Mouse (Mus musculus) spleen, postnatal 36 days (tissue): ENCODE measurements at regions not wholly inside any gene's neighbourhood (a gene's known extent, or its start where the extent isn't known, plus 50 kb on each side); places are given as distances from the start of the nearest gene placed in this dataset.

ENCODE experiments used
- DNase-seq, 2 experiments: peaks; one replicate each; pipeline ENCODE4 v3.0.0; 2022; ENCODE audit warnings: low spot score in 2 of 2, mixed read lengths in 1 of 2

DNA sequence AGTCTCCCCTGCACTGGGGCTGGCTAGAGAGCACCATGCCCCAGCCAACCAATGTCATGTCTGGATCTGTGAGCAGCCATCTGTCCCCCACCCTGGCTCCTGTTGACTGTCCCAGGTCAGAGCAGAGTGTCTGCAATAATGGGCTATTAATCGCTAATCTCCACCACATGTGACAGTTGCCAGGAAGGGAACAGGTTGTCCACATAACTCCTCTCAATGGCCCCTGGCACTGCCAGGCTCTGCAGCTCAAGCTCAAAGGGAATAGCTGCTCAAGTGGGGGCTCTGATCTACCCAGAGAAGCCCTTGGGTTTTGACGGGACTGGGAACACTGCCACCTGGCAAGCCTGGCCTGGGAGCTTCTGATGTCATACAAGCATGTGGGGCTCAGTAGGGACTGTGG is 231.4 kb downstream of the Cryba4 start:
- DNase-seq, result no peak

- no peak for DNase-seq
Measured at GRCm38 (mm10) chr5:112029955-112030354, 222.4 kb downstream of the Cryba4 start.

- no peak for DNase-seq
Measured at GRCm38 (mm10) chr5:112032036-112032435, 220.3 kb downstream of the Cryba4 start.

DNA sequence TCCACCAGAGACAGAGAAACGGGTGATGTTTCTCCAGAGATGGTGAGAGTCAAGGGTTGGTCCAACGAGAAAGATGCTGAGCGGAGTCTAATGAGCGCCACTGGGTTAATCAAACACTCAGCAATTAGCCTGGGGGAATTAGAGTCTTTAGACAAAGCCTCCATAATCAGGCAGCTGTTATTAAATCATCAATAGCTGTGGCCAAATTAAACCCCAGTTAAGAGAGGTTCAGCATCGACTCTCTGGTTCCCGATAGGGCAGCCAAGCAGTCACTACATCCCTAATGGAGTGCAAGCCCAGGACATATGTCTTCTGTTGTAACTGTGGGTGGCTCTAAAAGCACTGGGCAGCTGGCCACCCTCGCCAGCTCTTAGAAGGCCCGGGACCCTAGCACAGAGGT is 216.9 kb downstream of the Cryba4 start:
- no peak for DNase-seq

DNA sequence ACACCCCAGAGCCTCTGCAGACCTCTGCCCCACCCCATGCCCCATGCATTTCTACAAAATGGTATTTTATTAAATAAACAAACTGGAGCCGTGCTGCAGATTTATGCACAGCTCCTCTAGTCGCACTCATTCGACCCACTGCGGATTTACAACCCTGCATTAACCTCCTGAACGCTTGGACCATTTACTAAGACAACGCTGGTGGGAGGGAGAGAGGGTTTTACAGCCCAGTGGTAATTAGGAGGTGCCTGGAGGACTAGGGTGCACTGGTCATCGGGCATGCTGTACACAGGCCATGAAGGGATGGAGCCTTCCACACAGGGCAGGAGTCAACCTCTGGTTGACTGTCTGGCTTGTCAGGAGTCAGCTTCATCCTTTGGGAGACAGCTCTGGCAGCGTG is 215.2 kb downstream of the Cryba4 start:
- DNase-seq, result no peak

DNA sequence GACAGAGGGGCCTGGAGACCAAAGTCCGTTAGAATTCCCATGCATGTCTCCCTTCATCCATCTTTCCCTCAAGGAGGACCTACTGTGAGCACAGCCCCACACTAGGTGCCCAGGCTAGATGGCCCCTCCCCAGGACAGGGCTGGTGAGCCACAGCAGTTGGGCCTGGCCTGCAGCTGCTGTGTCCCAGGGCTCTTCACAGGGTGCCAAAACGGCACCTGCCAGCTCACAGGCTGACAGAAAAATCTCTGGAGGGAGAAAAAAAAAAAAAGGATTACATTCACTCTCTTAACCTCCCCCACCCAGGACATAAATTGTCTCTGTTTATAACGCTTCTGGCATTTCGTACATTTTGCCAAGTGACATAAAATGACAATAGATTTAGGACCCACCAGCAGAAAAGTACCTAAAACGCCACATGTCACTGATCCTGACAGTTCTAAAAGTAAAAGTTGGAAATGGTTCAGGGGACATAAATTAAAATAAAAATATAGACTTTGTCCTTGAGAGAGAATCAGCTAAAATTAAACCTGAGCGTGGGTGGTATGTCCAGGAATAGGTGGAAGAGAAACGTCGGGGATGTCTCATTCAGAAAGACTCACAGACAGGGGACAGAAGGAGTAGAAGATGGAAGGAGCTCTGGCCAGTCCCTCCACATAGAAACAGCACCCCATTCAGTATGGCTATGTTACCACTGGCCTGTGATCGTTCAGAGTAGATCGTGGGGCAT is 212.5 kb downstream of the Cryba4 start:
- DNase-seq, result no peak

DNA sequence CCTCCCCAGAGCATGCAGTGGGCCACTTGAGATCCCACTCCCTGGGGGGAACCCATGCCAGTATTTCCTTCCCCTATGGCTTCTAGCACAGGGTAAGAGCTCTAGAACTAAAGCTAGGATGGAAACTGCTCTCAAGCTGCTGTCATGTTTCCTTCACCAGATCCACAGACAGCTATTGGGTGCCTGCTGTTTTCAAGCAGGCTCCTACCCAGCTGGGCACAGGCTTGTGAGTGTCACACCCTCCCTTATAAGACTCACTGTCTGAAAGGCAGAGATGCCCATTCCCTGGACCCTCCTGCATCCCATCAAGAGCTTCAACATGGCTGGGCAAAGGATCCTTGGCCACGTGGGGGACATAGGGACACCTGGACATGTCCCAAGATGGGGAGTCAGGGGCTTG is 211.6 kb downstream of the Cryba4 start:
- no peak for DNase-seq

- no peak for DNase-seq
Measured at GRCm38 (mm10) chr5:112041285-112041684, 211.0 kb downstream of the Cryba4 start.

- DNase-seq, result no peak
Measured at GRCm38 (mm10) chr5:112042236-112042635, 210.1 kb downstream of the Cryba4 start.

- no peak for DNase-seq
Measured at GRCm38 (mm10) chr5:112050046-112050782, 202.1 kb downstream of the Cryba4 start.

DNA sequence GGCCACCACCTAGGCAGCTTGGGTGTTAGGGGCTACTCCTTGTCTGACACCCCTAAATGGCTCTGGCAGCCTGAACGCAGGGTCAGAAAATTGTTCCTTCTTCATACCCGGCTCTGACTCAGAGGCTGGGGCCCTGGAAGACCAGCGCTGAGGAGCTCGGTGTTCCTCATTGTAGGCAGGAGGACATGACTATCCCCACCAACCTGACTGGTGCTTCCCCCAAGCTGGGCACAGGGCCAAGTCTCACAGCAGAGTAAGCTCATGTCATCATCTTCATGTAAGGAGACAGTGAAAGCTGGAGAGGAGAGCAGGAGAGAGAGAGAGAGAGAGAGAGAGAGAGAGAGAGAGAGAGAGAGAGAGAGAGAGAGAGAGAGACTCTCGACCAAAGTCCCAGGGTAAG is 201.4 kb downstream of the Cryba4 start:
- no peak for DNase-seq

GRCm38 (mm10) chr5:112051786-112052185 is 200.5 kb downstream of the Cryba4 start:
- no peak for DNase-seq

DNA sequence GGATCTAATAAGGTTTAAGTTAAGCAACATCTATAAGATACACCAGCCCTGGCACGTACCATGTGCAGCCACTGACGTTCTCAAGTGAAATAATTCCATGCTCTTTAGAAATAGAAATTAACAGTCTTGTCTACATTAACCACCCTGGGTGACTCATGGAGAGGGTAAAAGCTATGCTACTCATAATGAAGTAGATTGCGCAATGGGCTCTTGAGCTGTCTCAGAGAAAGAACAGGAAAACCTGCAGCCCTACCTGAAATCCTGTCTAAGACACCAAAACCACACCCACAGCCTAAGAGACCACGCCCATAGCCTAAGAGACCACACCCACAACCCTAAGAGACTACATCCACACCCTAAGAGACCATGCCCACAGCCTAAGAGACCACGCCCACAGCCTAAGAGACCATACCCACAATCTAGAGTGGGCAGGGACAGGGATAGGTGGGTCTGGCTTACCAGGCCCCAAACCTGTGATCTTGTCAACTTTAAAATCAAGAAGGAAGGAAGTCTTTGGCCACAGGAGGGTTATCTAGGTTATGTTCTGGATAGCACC is 198.6 kb downstream of the Cryba4 start:
- no peak for DNase-seq

DNA sequence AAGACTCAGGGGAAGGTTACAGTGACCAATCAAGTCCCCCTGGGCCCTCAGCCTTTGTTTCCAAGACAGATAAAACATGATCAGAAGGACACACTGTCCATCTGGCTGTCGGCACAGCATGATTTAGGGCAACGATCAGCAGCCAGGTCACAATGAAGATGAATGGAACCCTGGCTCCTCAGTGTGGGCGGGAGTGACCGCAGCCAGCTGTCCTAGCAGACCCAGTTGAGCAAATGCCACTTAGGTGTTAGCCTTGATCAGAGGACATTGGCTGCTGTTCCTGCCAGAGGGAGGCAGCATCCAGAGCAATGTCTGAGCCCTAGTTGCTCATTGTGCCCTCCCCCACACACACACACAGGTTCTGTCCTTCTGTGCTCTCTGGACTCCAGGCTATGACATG is 197.3 kb downstream of the Cryba4 start:
- no peak for DNase-seq

- DNase-seq, result no peak
Measured at GRCm38 (mm10) chr5:112069917-112070316, 182.4 kb downstream of the Cryba4 start.

DNA sequence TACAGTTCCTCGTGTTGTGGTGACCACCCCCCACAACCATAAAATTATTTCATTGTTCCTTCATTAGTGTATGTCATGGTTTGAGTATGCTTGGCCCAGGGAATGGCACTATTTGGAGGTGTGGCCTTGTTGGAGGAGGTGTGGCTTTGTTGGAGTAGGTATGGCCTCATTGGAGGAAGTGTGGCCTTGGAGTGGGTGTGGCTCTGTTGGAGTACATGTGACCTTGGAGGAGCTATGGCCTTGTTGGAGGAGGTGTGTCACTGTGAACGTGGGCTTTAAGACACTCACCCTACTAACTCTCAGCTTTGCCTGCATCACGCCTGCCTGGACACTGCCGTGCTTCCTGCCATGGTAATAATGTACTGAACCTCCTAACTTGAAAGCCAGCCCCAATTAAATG is 179.9 kb downstream of the Cryba4 start:
- no peak for DNase-seq

DNA sequence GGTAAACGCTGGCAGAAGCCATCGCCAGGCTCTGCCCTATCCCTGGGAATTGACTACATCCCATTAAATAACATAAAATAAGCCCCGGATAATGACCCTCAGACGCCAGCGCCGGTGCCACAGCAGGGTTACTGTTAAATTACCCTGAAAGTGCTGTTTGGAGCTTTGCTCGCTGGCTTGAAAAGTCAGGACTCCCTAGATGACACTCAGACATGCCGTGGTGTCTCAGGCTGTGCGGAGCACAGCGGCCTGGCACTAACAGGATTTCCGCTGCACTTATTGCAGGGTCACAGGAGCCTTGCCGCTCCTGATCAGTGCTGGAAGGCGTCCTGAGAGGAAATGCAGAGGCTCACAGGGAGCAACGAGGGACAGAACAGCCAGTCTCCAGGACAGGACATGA is 175.2 kb downstream of the Cryba4 start:
- DNase-seq, result no peak

GRCm38 (mm10) chr5:112077840-112078600 is 174.3 kb downstream of the Cryba4 start:
- DNase-seq, result no peak

GRCm38 (mm10) chr5:112081006-112081405 is 171.3 kb downstream of the Cryba4 start:
- no peak for DNase-seq

DNA sequence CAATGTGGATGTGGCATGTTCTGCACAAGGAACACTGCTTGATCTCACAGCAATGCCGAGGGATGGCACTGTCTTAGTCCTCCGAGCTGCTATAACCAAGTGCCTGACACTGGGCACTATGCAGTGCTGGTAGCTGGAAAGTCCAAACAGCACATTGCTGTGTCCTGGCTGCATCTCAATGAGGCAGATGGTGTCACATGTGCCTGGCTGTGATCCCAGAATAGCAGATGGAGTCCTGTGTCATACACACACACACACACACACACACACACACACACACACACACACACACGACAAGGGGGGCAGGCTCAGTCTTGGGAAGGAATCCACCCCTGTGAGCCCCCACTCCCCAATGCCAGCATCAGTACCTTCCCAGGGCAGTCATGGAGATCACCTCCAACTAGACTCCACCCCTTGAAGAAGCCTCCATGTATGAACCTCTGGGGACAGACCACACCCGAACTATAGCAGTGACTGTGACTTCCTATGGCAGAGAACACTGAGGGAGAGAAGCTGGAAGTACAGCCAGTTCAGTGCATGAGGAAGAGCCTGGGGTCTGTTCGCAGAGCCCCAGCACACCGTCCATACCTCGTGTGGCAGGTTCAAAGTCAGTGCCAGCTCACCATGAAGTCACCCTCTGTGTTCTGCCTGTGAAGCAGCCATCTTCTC is 160.3 kb downstream of the Cryba4 start:
- peak; percentile 23 to 36 for DNase-seq

DNA sequence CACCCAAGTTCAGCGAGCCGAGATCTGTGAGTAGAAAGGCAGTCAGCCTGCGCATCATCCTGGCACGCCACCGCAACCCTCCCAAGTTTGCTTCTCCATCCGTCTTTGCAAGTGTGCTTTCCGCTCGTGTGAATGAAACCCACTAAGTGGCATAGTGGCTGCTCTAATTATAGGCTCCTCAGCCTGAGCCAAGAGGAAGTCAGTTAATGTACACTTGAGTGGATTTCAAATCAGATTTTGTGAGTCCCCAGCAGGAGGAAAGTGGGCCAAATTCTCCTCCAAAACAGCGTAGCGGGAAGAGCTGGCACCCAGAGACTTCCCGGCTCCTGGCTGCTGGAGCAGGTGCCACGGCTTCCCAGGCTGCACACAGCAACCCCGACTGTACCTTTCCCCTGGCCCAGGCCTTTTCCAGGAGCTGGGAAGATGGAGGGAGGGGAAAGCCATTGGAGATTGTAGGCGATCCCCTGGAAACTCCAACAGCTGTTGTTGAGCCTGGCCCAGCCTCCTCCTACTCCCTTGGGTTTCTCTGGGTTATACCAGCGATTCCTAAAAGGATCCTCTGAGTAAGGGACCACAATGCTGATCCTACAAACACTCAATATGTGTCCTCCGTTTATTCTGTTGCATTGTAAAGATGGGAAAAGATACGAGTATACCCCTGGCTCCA is 158.3 kb downstream of the Cryba4 start:
- DNase-seq, result peak; percentile 38 to 45
